Mouse (Mus musculus): ENCODE results near the gene Samd15.
"Not testable (repeated sequence)": the region's sequence is repeated elsewhere in the genome, so short reads cannot be mapped to it uniquely, and the experiment has no call there.

Samd15 gene

GRCm38 (mm10) chr12:87199206-87199972 is at the start of gene Samd15:
Gene Samd15 (plus strand): TSS chr12:87199723.
- peak; percentile 61 for DNase-seq

DNA sequence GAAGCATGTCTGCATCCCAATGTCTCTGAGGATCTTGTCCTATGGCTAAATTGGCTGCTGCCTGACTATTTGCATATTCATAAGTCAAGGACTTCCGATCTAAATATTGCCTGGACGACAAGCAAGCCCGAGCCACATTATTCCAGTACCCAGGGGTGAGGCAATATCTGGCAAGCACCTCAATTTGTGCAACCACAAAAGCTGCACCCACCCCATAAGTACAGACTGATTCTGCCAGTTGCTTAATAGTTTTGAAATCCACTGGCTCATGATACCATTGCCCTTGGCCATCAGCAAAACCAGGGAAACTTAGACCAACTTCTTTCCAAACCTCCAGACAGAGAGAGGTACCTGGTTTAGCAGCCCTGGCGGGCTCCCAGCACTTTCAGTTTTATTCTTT is 45.1 kb upstream of the Samd15 start:
- DNase-seq: not testable (repeated sequence)

DNA sequence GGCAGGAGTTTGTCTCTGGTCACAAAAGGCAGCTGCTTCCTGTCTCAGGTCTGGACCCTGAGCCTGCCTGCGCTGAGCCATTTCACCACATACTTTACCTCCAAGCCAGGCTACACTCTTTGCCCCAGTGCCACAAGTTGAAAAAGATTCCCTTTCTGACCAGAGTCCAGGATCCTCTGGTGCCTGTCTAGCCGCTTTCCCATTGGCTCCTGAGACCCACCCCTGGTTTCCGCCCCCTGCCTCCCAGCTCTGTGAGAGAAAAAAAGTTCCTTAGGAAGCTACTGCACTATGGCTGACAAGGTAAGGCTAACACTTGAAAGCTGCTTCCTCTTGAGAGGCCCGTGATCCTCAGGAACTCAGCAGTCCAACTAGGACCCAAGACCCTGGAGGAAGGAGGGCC is 42.2 kb upstream of the Samd15 start:
- no peak for DNase-seq

DNA sequence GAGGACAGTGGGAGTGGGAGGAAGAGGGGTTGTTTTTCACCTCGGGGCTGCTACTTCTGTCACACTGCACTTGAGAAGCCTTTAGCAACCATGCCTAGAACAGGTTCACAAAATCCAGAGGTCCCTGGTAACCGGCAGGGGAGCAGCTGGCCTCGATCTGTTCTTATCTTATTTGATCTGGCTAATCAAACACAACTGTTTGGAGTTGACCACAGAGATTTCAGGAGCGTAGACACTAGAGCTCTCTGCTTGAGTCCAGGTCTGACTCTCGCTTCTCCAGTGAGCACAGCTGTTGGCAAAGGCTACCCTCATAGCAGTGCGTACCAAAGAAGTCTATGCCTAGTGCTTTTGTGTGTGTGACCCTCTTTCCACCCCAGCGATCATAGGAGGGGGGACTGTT is 41.4 kb upstream of the Samd15 start:
- DNase-seq: no peak

DNA sequence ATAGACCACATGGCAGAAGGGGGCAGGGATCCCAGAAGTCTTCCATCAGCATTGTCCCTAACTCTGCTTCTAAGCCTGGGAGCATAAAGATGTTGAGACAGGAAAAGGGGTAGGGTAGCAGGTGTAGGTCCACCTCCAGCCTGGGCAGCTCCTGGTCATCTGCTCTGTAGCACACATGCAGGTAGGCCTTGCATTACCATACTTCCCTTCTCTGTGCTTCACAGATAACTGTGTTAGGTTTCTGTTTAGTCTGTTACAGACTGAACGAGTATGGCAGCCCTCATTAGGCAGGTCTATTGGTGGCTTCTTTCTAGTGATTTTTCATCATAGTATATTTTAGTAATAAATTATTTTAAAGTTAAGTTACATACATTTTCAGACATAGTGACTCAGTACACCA is 39.2 kb upstream of the Samd15 start:
- DNase-seq: no peak

- no peak for DNase-seq
Observed at GRCm38 (mm10) chr12:87160815-87161214, 38.7 kb upstream of the Samd15 start.

- no peak for DNase-seq
Observed at GRCm38 (mm10) chr12:87175194-87175946, 24.2 kb upstream of the Samd15 start.

- no peak for DNase-seq
Observed at GRCm38 (mm10) chr12:87177631-87178030, 21.9 kb upstream of the Samd15 start.

GRCm38 (mm10) chr12:87193008-87193407 is 6.5 kb upstream of the Samd15 start:
- no peak for DNase-seq

- DNase-seq: no peak
Observed at GRCm38 (mm10) chr12:87195069-87195468, 4.5 kb upstream of the Samd15 start.

GRCm38 (mm10) chr12:87196310-87196709 is 3.2 kb upstream of the Samd15 start:
- no peak for DNase-seq

- DNase-seq: no peak
Observed at GRCm38 (mm10) chr12:87198792-87199191, 731 bp upstream of the Samd15 start.

DNA sequence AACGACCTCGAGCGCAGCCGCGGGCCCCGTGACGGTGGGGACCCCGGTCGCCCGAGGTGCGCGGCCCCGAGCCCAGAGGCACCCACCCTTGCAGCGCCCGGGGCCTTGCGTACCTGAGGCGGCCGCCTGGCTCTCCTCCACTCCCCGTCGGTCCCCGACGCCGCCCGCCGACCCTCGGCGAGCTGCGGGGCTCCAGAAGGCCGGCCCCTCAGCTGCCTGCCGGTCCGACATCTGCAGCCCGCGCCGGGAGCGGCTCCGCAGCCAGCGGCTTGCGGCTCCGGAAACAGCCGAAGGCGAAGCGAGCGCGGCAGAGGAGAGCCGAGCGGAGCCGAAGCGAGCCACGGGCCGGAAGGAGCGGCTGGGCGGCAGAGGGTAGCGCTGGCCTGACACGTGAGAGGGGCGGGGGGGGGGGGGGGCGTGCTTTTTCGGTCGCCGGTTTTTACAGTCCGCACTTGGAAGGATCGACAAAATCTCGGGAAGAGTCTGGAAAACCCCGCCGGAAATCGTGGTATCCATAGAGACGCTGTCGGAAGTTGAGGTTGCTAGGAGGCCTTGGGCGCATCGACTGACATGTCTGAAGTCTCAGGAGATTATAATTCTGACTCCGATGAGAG is 557 bp downstream of the Samd15 start, which contains the start of gene Tmed8:
Gene Tmed8 (minus strand): TSS at position 482 of the 614 bp plus-strand sequence.
- peak; percentile 82 to 87 for DNase-seq

GRCm38 (mm10) chr12:87201694-87202093 is 2.2 kb downstream of the Samd15 start:
- no peak for DNase-seq

- not testable (repeated sequence) for DNase-seq
Observed at GRCm38 (mm10) chr12:87205789-87206188, 6.3 kb downstream of the Samd15 start.

- DNase-seq: no peak
Observed at GRCm38 (mm10) chr12:87212844-87213606, 13.5 kb downstream of the Samd15 start.

- DNase-seq: no peak
Observed at GRCm38 (mm10) chr12:87216053-87216452, 16.5 kb downstream of the Samd15 start.

DNA sequence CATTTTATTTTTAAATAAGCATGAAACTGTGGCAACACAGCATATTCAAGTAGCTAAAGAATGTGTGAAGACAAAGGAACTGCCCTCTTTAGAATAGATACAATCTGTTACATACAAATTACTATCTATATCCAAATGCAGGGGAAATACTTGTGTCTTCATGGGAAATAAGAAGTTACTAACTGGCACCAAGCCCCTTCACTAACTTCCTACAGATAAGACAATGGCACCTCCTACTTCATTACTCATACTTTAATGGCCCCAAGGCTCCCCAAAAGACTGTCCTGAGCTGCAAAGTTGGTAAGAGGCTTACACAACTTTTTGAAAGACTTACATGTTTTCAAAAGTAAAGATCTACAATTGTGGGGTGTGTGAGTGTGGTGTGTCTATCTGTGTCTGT is 18.1 kb downstream of the Samd15 start:
- DNase-seq: no peak

DNA sequence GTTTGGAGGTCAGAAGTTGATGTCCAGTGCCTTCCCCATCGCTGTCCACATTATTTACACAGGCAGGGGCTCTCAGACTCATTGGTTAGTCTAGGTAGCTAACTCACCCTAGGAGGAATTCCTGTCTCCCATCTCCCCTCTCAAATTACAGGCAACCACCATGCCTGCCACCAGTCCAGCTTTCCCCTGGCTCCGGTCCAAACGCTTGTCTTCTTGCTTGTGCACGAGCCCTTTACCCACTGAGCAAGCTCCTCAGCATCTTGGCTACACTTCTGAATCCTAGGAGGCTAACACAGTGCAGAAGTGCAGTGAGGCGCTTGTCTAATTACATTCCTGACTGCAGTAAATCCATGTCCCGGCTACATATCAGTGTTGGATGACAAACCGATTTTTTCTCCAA is 19.8 kb downstream of the Samd15 start:
- DNase-seq: peak; percentile 58 to 73

GRCm38 (mm10) chr12:87224950-87225349 is 25.4 kb downstream of the Samd15 start:
- no peak for DNase-seq

GRCm38 (mm10) chr12:87226801-87227200 is 27.3 kb downstream of the Samd15 start:
- DNase-seq: no peak

DNA sequence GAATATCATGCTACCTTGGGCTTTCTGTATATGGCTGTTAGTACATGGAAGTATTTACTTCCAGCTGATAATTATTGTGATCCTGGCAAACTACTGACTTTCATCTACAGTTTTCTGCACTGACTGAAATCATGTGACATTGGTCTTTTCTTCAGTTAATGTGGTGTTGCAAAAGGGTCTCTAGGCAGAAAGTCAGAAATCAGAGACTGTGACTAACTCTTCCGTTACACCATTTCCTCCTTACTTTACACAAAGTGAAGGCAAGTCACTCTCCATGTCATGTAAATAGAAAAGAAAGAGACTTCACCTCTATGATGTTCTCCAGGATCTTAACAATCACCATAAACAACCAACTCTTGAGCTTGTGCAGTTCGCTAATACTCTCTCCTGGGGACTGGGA is 30.1 kb downstream of the Samd15 start:
- no peak for DNase-seq

GRCm38 (mm10) chr12:87230379-87230895 is 30.9 kb downstream of the Samd15 start:
- no peak for DNase-seq
